Mouse (Mus musculus) limb, embryonic 10.5 days (tissue): ENCODE data around the gene Lgr4. TPM values are rescaled to one million over a fixed set of nuclear protein-coding genes. Genes with fewer than 3 reads are reported as not detected.
A peak's percentile ranks its signal among the peaks of the same experiment; 100 is the strongest.

ENCODE experiments used
- DNase-seq: peaks from one replicate; pipeline ENCODE4 v3.0.0-alpha.2; 2017; ENCODE audit warnings: low spot score
- H3K27ac ChIP-seq: fragments of 300-500 bp; sonication (generic); 2 replicates; pipeline ENCODE4 v1.5.1; 2016; ENCODE audit warnings: mild to moderate bottlenecking
- H3K27me3 ChIP-seq: fragments of 300-500 bp; sonication (generic); 2 replicates; pipeline ENCODE4 v1.6.1; 2016; ENCODE audit warnings: low read depth, mild to moderate bottlenecking; ENCODE audit not compliant: poor library complexity, severe bottlenecking
- H3K36me3 ChIP-seq: fragments of 300-500 bp; sonication (generic); 2 replicates; pipeline ENCODE4 v1.6.1; 2016; ENCODE audit warnings: mild to moderate bottlenecking, moderate library complexity
- H3K4me1 ChIP-seq: fragments of 300-500 bp; sonication (generic); 2 replicates; pipeline ENCODE4 v1.6.1; 2016
- H3K4me3 ChIP-seq: fragments of 300-500 bp; sonication (generic); 2 replicates; pipeline ENCODE4 v1.5.1; 2016; ENCODE audit warnings: mild to moderate bottlenecking, moderate library complexity
- H3K9me3 ChIP-seq: fragments of 300-500 bp; sonication (generic); replicated peaks from 2 replicates; pipeline ENCODE4 v1.6.1; 2016; ENCODE audit warnings: mild to moderate bottlenecking
- WGBS: fragments of 180-500 bp; shearing (Covaris S2); methylation state at CpG from one replicate; pipeline ENCODE4 v1.1.7; 2016; 5-methylcytosine and 5-hydroxymethylcytosine counted together
- polyA plus RNA-seq: library from polyadenylated mRNA; unstranded; fragments of >200 nt; fragmentation: Nextera tagmentation; extraction: Ambion mirVana; gene quantifications from 2 replicates; pipeline ENCODE4 v1.2.1, GENCODE M21; 2016

Lgr4 gene
- polyA plus RNA-seq, 1 experiment from 2014 or later, result 10.6 TPM

DNA sequence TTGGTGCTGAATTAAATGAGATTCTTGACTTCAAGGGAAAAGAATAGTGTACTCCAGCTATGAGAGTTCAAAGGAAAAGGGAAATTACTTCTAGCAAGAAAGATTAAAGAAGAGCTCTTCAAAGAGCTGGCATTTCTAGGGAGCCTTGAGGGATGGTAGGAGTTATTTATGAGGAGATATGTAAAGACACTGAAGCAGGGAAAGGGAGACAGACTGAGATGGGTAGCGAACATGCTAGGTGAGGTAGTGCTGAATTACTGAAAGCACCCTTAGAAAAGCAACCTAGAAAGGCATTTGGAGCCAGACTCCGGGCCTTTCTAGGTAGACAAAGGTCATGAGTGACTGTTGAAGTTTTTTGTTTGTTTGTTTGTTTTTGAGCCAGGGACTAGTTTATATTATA lies 58.7 kb downstream of the Lgr4 start:
- H3K27me3 ChIP-seq, result no peaks in the 10 kb centered on the region
- no peak overlapping the region for H3K4me3 ChIP-seq
- WGBS, result 74% methylated on average over 2 of the region's 2 CpGs
- H3K27ac ChIP-seq, result no peak overlapping the region
- DNase-seq, result no peak
- H3K36me3 ChIP-seq, result peaks cover 8% of the 10 kb centered on the region
- H3K4me1 ChIP-seq, result peaks cover 13% of the 10 kb centered on the region; the same call in 1 of the 2 replicates
- H3K9me3 ChIP-seq, result no peaks in the 10 kb centered on the region

DNA sequence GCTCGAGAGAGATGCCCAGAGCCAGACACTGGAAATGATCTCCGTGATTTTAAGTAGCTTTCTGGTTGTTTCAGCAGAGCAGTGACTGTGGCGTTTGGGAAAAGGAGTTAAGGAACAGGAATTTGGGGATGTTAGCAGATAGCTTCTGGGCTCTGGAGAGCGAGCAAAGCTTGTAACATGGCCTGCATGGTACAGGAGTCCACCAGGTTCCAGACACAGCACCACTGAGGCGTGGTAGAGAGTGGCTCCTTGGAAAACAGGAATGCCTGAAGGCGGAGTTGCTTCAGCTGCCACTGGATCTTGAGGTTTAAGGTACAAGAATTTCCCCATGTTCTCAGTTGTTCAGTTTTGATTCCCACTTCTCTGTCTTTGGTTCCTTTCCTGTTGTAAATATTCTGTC lies 59.9 kb downstream of the Lgr4 start:
- Histone ChIP-seq H3K27ac (no peak overlapping the region), H3K9me3 (no peaks in the 10 kb centered on the region), H3K36me3 (peaks cover 8% of the 10 kb centered on the region), H3K27me3 (no peaks in the 10 kb centered on the region), H3K4me3 (no peak overlapping the region), H3K4me1 (peaks cover 10% of the 10 kb centered on the region; the same call in 1 of the 2 replicates)
- DNase-seq, result no peak
- 87% methylated on average over 6 of the region's 6 CpGs for WGBS

DNA sequence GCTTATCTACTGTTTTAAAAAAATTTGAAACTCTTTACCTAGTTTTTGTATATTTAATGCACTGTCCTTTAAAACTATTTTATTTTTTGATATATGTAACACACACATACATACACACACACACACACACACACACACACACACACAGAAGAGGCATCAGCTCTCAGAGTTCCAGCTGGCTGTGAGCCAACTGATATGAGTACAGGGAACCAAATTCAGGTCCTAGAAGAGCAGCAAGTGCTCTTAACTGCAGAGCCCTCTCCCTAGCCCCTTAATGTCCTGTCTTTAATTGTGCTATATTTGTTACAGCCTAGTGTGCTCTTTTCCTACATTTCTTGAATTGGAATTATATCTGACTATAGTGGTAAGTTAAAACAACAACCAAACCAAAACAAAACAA lies 61.8 kb downstream of the Lgr4 start:
- no peak for DNase-seq
- Histone ChIP-seq H3K4me1 (no peaks in the 10 kb centered on the region), H3K36me3 (peaks cover 8% of the 10 kb centered on the region), H3K4me3 (no peak overlapping the region), H3K9me3 (no peaks in the 10 kb centered on the region), H3K27me3 (no peaks in the 10 kb centered on the region), H3K27ac (no peak overlapping the region)

DNA sequence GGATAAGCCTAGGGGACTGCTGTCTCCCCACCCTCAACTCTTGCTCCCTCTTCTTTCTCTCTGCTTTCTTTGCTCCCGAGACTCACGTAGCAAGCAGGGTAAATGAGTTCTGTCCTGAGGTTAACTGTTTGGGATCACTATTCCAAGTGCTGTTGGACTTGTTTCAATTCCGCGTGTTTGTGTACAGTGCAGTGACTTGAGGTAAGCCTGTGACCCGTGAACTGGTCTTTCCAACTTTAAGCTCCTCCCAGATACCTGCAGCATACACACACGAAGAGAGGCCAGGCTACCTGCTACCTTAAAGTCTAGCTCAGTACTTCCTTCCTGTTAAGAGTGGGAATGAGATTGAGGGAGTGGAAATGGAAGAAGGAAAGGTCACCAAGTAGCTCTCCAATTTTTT lies 66.0 kb downstream of the Lgr4 start:
- Histone ChIP-seq H3K4me3 (no peak overlapping the region), H3K4me1 (peaks cover 40% of the 10 kb centered on the region)
- WGBS, result 92% methylated on average over 6 of the region's 6 CpGs

DNA sequence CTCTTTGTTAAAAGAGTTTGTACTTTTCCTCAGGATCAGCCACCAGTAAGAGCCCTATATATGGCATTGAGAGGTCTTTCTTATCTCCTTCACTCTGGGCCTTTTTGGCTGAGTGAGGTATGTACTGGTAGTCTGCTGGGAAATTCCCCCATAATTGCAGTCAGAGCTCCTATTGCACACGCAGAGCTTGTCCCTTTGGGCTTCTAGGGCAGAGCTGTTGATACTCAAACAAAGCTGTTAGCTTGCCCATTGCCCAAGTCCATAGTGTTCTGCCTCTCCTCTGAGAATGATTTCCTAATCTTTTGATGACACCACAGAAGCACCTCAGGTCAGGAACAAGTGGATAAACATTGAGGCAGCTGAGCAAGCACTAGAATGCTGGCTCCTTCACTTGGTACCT lies 67.5 kb downstream of the Lgr4 start:
- H3K36me3 ChIP-seq, result 0 out of 2 replicates have a peak, but pooled peaks cover 2% of the 10 kb centered on the region
- no peak overlapping the region for H3K27ac ChIP-seq
- no peaks in the 10 kb centered on the region for H3K9me3 ChIP-seq
- DNase-seq, result no peak
- peaks cover 55% of the 10 kb centered on the region for H3K4me1 ChIP-seq
- H3K27me3 ChIP-seq, result no peaks in the 10 kb centered on the region
- H3K4me3 ChIP-seq, result no peak overlapping the region
- WGBS, result 69% methylated on average over 1 of the region's 1 CpGs

More for the DNA sequence above, 66.0 kb downstream of the Lgr4 start:
- no peak for DNase-seq
- H3K27ac ChIP-seq, result no peak overlapping the region
- H3K9me3 ChIP-seq, result no peaks in the 10 kb centered on the region
- H3K36me3 ChIP-seq, result 0 out of 2 replicates have a peak, but pooled peaks cover 2% of the 10 kb centered on the region
- no peaks in the 10 kb centered on the region for H3K27me3 ChIP-seq

DNA sequence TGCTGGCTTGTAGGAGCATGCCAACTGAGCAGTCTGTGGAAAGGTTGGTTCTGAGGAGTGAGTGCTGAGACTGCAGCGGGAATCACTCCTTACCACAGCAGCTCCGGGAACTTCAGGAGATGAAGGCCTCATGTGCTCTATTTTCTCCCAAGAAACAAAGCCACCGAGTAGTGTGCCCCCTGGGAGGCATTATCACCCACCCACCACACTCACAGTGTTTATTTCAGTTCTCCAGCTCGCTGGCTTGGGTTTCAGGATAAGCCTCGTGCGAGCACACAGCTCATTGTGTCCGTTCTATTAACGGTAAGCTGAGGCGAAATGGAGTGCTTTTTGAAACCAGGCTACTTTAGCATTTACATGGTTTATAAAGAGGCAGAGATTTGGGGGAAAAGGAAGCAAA lies 68.1 kb downstream of the Lgr4 start:
- H3K4me3 ChIP-seq, result no peak overlapping the region
- H3K36me3 ChIP-seq, result 0 out of 2 replicates have a peak, but pooled peaks cover 2% of the 10 kb centered on the region
- DNase-seq, result no peak
- H3K4me1 ChIP-seq, result peaks cover 61% of the 10 kb centered on the region
- no peak overlapping the region for H3K27ac ChIP-seq
- no peaks in the 10 kb centered on the region for H3K9me3 ChIP-seq
- no peaks in the 10 kb centered on the region for H3K27me3 ChIP-seq
- 77% methylated on average over 9 of the region's 9 CpGs for WGBS

DNA sequence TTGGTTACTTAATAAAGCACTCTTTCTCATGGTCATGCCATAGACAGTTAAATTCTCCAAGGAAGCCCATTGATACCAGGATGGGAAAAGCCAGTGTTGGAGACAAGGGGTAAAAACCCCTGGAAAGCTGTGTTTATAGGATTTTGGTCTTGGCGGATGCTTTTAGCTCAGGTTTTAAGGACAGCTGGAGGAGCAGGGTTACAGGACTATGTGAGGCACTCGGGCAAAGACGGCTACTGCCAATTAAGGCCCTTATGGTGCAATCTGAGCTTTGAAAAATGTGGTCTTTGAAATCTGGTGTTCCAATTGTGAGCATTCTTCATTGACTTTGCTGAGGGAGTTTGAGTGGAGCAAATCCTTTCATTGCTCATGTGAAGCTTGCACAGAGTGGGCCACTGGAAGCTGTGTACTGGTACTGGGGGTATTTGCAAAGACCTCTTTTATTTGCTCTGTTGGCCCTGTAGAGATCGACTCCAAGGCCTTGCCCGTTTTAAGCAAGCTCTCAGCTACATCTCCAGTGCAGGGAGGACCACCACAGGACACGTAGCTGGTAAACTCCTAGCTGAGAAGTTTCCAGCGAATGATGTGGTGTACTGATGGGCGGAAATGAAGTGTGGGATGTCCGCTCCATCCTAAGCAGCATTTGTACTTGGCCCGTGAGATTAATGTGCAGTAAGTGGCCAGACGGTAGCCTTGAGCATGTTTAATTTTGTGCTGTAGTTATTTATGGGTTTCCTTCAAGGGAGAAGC lies 68.8 kb downstream of the Lgr4 start:
- 77% methylated on average over 11 of the region's 11 CpGs for WGBS

DNA sequence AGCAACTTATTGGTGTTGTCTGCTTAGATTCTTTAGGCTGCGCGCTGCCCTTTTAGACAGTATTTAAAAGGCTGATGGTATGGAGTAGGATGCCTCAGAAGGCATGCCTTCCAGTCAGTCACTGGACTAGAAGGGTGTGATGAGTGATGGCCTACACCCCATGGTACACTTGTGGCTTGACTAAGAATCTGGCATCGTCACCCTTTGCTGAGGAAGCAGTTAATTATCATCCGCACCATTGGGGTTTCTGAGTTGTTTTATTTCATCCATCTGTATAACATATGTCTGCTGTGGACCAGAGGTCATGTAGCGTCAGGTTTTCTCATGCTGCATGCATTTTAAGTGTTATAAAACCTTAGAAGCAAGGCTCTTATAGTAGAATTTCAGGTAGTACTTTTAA lies 70.5 kb downstream of the Lgr4 start:
- WGBS, result 53% methylated on average over 5 of the region's 5 CpGs
- DNase-seq, result no peak
- Histone ChIP-seq H3K4me1 (peaks cover 84% of the 10 kb centered on the region), H3K27ac (peak overlapping the region; percentile 46; the same call in 1 of the 2 replicates), H3K27me3 (no peaks in the 10 kb centered on the region), H3K4me3 (no peak overlapping the region), H3K9me3 (no peaks in the 10 kb centered on the region), H3K36me3 (0 out of 2 replicates have a peak, but pooled peaks cover 2% of the 10 kb centered on the region)

More for the DNA sequence above, 68.8 kb downstream of the Lgr4 start:
- H3K4me1 ChIP-seq, result peaks cover 68% of the 10 kb centered on the region
- H3K4me3 ChIP-seq, result no peak overlapping the region
- H3K36me3 ChIP-seq, result 0 out of 2 replicates have a peak, but pooled peaks cover 2% of the 10 kb centered on the region
- H3K27me3 ChIP-seq, result no peaks in the 10 kb centered on the region
- H3K27ac ChIP-seq, result no peak overlapping the region; the same call in 1 of the 2 replicates
- DNase-seq, result no peak
- no peaks in the 10 kb centered on the region for H3K9me3 ChIP-seq

DNA sequence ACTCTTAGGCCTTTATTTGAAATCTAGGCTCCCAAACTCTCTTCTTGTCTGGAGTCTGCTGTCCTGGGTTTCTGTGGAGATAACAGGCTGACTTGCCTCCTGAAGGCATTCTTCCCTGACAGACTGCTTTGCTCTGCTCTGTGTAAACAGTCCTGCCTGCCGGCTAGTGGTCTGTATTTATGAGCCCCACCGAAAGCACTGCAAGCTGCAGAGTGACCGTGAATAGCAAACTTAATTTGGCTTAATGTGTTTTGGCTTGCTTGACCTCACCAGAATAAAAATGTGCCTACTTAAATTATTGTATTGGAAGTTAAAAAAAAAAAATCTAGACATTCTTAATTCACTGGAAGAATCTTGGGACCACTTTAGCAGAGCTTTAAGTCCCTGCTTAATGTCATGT lies 71.7 kb downstream of the Lgr4 start:
- Histone ChIP-seq H3K4me3 (no peak overlapping the region), H3K4me1 (peaks cover 84% of the 10 kb centered on the region), H3K9me3 (no peaks in the 10 kb centered on the region), H3K36me3 (0 out of 2 replicates have a peak, but pooled peaks cover 2% of the 10 kb centered on the region), H3K27ac (peak overlapping the region; percentile 59; the same call in 1 of the 2 replicates), H3K27me3 (no peaks in the 10 kb centered on the region)
- WGBS, result 3% methylated on average over 3 of the region's 3 CpGs
- no peak for DNase-seq

DNA sequence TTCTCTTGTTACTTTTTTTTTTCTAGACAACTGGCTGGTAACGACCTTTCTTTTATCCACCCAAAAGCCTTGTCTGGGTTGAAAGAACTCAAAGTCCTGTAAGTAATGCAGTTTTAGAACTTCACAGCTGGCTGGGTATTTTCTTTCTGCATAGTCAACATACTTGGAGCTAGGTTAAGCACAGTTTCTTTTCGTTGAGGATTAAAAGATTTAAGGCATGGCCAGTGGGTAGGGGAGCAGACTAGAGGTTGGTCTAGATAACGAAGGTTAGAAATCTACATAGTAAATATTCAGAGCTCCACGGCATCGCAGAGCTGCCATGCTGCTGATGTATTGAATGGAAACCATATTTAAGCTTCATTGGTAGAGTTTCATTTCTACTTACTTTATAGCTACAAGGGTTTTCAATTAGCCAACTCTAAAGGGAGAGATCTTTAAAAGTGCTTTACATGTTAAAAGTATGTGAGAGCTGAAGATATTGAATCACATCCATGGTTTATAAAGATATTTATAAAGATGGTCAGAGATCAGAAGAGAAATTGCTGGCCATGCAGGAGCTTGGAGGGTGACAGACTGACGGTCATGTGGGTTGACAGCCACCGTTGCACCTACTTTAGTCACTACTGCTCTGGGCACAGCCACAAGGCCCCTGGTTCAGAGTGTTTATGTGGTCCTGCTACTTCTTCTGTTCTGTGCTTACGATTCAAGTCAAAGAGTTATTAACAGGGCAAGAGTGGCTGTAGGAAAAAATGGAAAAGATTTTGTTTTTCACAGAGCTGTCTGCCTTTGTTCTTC lies 72.4 kb downstream of the Lgr4 start:
- H3K36me3 ChIP-seq, result 0 out of 2 replicates have a peak, but pooled peaks cover 2% of the 10 kb centered on the region
- no peaks in the 10 kb centered on the region for H3K9me3 ChIP-seq
- DNase-seq, result no peak
- peaks cover 83% of the 10 kb centered on the region for H3K4me1 ChIP-seq
- no peaks in the 10 kb centered on the region for H3K27me3 ChIP-seq
- H3K4me3 ChIP-seq, result no peak overlapping the region
- 53% methylated on average over 8 of the region's 8 CpGs for WGBS
- peak overlapping the region; percentile 30 for H3K27ac ChIP-seq

DNA sequence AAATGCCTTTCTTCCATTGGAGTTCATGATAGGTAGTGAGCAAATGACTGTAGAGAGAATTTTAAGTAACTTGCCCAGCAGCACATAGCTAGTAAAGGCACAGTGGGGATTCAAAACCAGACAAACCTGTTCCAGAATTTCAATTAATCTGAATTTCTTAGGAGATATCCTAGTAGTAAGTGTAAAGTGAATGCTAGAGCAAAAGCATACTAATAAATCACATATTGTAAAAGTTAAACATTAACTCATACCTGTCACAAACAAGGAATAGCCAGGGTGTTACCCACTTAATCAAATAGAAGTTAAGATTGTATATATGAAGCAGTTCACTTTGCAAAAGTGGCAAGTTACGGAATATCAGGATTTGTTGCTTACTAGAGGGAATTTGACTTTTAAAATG lies 74.3 kb downstream of the Lgr4 start:
- no peaks in the 10 kb centered on the region for H3K9me3 ChIP-seq
- WGBS, result 80% methylated on average over 1 of the region's 1 CpGs
- H3K4me1 ChIP-seq, result peaks cover 82% of the 10 kb centered on the region
- no peak overlapping the region for H3K4me3 ChIP-seq
- H3K36me3 ChIP-seq, result 0 out of 2 replicates have a peak, but pooled peaks cover 2% of the 10 kb centered on the region
- no peaks in the 10 kb centered on the region for H3K27me3 ChIP-seq
- no peak for DNase-seq
- H3K27ac ChIP-seq, result no peak overlapping the region

DNA sequence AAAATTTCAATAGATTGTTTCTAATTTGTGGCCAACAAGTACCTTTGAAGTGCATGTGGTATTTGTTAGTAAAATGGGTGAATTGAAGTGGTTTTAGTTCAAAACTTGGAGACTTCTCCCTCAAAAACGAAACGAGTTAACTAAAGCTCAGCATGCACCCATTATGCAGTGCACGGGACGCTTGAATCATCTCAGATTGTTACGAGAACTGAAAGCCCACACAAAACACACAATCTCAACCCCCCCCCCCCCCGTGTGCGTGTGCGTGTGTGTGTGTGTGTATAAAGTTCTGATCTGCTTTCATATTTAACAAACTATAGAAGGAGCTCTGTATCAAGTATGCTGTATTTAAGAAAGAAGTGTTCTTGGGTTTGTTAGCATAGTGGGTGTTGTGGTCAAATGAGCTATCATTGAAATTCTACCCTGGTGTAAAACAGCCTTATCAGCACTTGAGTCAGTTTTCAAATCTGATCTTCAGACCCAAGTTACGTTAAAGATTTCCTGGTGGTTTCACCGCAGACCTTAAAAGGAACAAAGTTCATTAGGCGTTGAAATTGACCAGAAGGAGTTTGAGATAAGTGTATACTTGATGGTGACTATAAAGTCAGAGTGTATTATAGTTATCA lies 75.1 kb downstream of the Lgr4 start:
- no peak overlapping the region for H3K27ac ChIP-seq
- H3K9me3 ChIP-seq, result no peaks in the 10 kb centered on the region
- no peak for DNase-seq
- 41% methylated on average over 11 of the region's 11 CpGs for WGBS
- no peak overlapping the region for H3K4me3 ChIP-seq
- no peaks in the 10 kb centered on the region for H3K36me3 ChIP-seq
- H3K4me1 ChIP-seq, result peaks cover 74% of the 10 kb centered on the region
- no peaks in the 10 kb centered on the region for H3K27me3 ChIP-seq

DNA sequence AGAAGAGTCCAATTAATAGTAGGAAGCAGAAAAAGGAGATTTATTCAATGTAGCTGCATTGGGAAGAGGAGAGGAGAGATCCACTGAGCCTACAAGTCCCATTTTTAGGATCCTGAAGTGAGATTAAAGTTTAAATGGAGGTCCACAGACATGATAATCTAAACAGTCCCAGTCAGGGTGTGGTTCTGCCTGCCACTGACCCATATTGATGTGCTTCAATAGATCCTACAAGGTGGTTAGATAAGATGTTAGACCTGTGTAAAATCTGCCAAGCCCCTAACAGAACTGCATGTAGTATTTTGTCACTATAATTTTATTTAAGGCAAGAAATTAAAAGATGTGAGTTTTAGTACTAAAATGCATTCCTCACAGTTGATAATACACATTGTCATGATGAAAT lies 76.0 kb downstream of the Lgr4 start:
- H3K27ac ChIP-seq, result no peak overlapping the region
- no peaks in the 10 kb centered on the region for H3K9me3 ChIP-seq
- H3K27me3 ChIP-seq, result no peaks in the 10 kb centered on the region
- H3K4me1 ChIP-seq, result peaks cover 68% of the 10 kb centered on the region
- no peak overlapping the region for H3K4me3 ChIP-seq
- H3K36me3 ChIP-seq, result no peaks in the 10 kb centered on the region
- no peak for DNase-seq
